Mouse (Mus musculus) CH12.LX (cell line): ENCODE results near the gene Gldc.

Source experiments
- BHLHE40 ChIP-seq: IDR thresholded peaks from 2 replicates; pipeline ENCODE4 v1.6.1; 2011; ENCODE audit warnings: mild to moderate bottlenecking, low read depth, low read length, improper control_type of control experiment
- HCFC1 ChIP-seq: IDR thresholded peaks from 2 replicates; pipeline ENCODE4 v1.6.1; 2012; ENCODE audit warnings: low read depth, mild to moderate bottlenecking, inconsistent platforms, low read length, improper control_type of control experiment
- IRF4 ChIP-seq: IDR thresholded peaks from 2 replicates; pipeline ENCODE4 v1.6.1; 2014; ENCODE audit warnings: low read depth, mild to moderate bottlenecking, inconsistent platforms, low read length, improper control_type of control experiment
- JUN ChIP-seq: IDR thresholded peaks from 2 replicates; pipeline ENCODE4 v1.6.1; 2011; ENCODE audit warnings: low read depth, mild to moderate bottlenecking, low read length, improper control_type of control experiment, moderate library complexity; ENCODE audit not compliant: insufficient read depth
- POLR2A ChIP-seq: IDR thresholded peaks from 2 replicates; pipeline ENCODE4 v1.6.1; 2011; ENCODE audit warnings: low read depth, mild to moderate bottlenecking, improper control_type of control experiment, low read length
- TCF12 ChIP-seq: IDR thresholded peaks from 2 replicates; pipeline ENCODE4 v1.6.1; 2014; ENCODE audit warnings: low read depth, mild to moderate bottlenecking, inconsistent platforms, low read length, improper control_type of control experiment

- no peak for TF ChIP-seq POLR2A
- no peak for TF ChIP-seq TCF12
- no peak for TF ChIP-seq IRF4
- no peak for TF ChIP-seq BHLHE40
- no peak for TF ChIP-seq HCFC1
- TF ChIP-seq JUN: no peak
These were observed 11.0 kb downstream of the Gldc start for GRCm38 (mm10) chr19:30164228-30164627.
